Mouse (Mus musculus) skeletal muscle tissue, adult 2 months (tissue): ENCODE data around the gene Txnrd1.

Source experiments
- DNase-seq: peaks from one replicate; pipeline ENCODE4 v3.0.0-alpha.2; 2012; ENCODE audit warnings: low read depth, low spot score

Txnrd1 gene

GRCm38 (mm10) chr10:82817936-82818335, 15.8 kb upstream of the Txnrd1 start:
- no peak for DNase-seq

- no peak for DNase-seq
Observed at GRCm38 (mm10) chr10:82818661-82819060, 15.1 kb upstream of the Txnrd1 start.

- no peak for DNase-seq
Observed at GRCm38 (mm10) chr10:82823108-82823778, 10.5 kb upstream of the Txnrd1 start.

- DNase-seq: no peak
Observed at GRCm38 (mm10) chr10:82823779-82824177, 10.0 kb upstream of the Txnrd1 start.

- no peak for DNase-seq
Observed at GRCm38 (mm10) chr10:82824541-82824940, 9.2 kb upstream of the Txnrd1 start.

- DNase-seq: no peak
Observed at GRCm38 (mm10) chr10:82826516-82826915, 7.2 kb upstream of the Txnrd1 start.

- no peak for DNase-seq
Observed at GRCm38 (mm10) chr10:82835898-82836297, 2.1 kb downstream of the Txnrd1 start.

- DNase-seq: no peak
Observed at GRCm38 (mm10) chr10:82838390-82838789, 4.6 kb downstream of the Txnrd1 start.

- no peak for DNase-seq
Observed at GRCm38 (mm10) chr10:82844090-82844489, 10.3 kb downstream of the Txnrd1 start.

GRCm38 (mm10) chr10:82844731-82845130, 11.0 kb downstream of the Txnrd1 start:
- DNase-seq: peak; percentile 50

GRCm38 (mm10) chr10:82847821-82848459, 14.2 kb downstream of the Txnrd1 start:
- no peak for DNase-seq

GRCm38 (mm10) chr10:82849686-82850353, 16.1 kb downstream of the Txnrd1 start:
- no peak for DNase-seq

- no peak for DNase-seq
Observed at GRCm38 (mm10) chr10:82850354-82850752, 16.6 kb downstream of the Txnrd1 start.

- DNase-seq: no peak
Observed at GRCm38 (mm10) chr10:82851751-82852150, 18.0 kb downstream of the Txnrd1 start.

GRCm38 (mm10) chr10:82858032-82858680, 24.4 kb downstream of the Txnrd1 start:
- peak; percentile 30 for DNase-seq

- DNase-seq: peak; percentile 95
Observed at GRCm38 (mm10) chr10:82858691-82859532, 25.2 kb downstream of the Txnrd1 start.

GRCm38 (mm10) chr10:82859533-82859915, 25.8 kb downstream of the Txnrd1 start:
- DNase-seq: peak; percentile 46

- peak; percentile 38 for DNase-seq
Observed at GRCm38 (mm10) chr10:82860181-82860928, 26.6 kb downstream of the Txnrd1 start.

- no peak for DNase-seq
Observed at GRCm38 (mm10) chr10:82860929-82861315, 27.2 kb downstream of the Txnrd1 start.

GRCm38 (mm10) chr10:82863106-82863680, 29.4 kb downstream of the Txnrd1 start:
- no peak for DNase-seq
